Mouse (Mus musculus) macrophage (primary cell): Measurements from ENCODE around the gene Elf1. TPM values are rescaled to one million over a fixed set of nuclear protein-coding genes. Genes with fewer than 3 reads are reported as not detected.

ENCODE experiments used
- polyA plus RNA-seq: library from polyadenylated mRNA; stranded (reverse); fragments of 250-400 nt; gene quantifications from 3 replicates; pipeline ENCODE4 v1.2.4, GENCODE M21; 2018; ENCODE audit warnings: inconsistent platforms

Gene Elf1
- polyA plus RNA-seq, 1 experiment from 2014 or later, result 64.9 TPM

Other genes with a start within 250 kb of the Elf1 start
- gene Zfp957, start 233.8 kb upstream of the Elf1 start, polyA plus RNA-seq, result not detected in 3 replicates
- gene Rgcc, start 179.5 kb upstream of the Elf1 start, polyA plus RNA-seq, result 0.27 to 1.1 TPM (median 0.29 TPM) in 3 replicates
- 9.8 to 15.1 TPM (median 10.7 TPM) in 3 replicates for gene Naa16, start 90.4 kb upstream of the Elf1 start, polyA plus RNA-seq
- 6.9 to 8.0 TPM (median 7.7 TPM) in 3 replicates for gene Mtrf1, start 83.4 kb upstream of the Elf1 start, polyA plus RNA-seq
- 5.1 to 8.0 TPM (median 7.5 TPM) in 3 replicates for gene Kbtbd7, start 54.7 kb upstream of the Elf1 start, polyA plus RNA-seq
- 0.12 to 1.3 TPM (median 0.19 TPM) in 3 replicates for gene Kbtbd6, start 29.4 kb upstream of the Elf1 start, polyA plus RNA-seq
- gene Wbp4, start 326 bp downstream of the Elf1 start, polyA plus RNA-seq, result 29.1 to 84.4 TPM (median 35.1 TPM) in 3 replicates
- 49.7 to 86.9 TPM (median 67.8 TPM) in 3 replicates for gene Sugt1, start 106.5 kb downstream of the Elf1 start, polyA plus RNA-seq
- not detected in 3 replicates for gene Cnmd, start 181.0 kb downstream of the Elf1 start, polyA plus RNA-seq